Comparison of ENCODE assay signal across 8 mouse cellular contexts in genomic region chr7:111082043-111082821, GRCm38 (mm10). TPM values are rescaled to one million over a fixed set of nuclear protein-coding genes. Genes with fewer than 3 reads are reported as not detected.
A peak's percentile ranks its signal among the peaks of the same experiment; 100 is the strongest.
DNase-seq lines count a peak whose midpoint lies in the region; ATAC-seq and TF ChIP-seq lines count a peak whose summit lies in the region.

No protein-coding gene starts in this region.

- peaks cover 42% of the 10 kb centered on the region for H3K4me1 ChIP-seq in E14TG2a.4 (replicated peaks; ENCODE audit: low read depth, low read length)
- H3K4me1 ChIP-seq in forebrain, embryonic 14.5 days (ENCODE audit: control insufficient read depth, insufficient read depth, low read length) = peaks cover 13% of the 10 kb centered on the region
- peaks cover 29% of the 10 kb centered on the region for H3K4me1 ChIP-seq in liver, embryonic 16.5 days (ENCODE audit: control insufficient read depth, low read depth, low read length)
- peaks cover 22% of the 10 kb centered on the region for H3K4me1 ChIP-seq in neural tube, embryonic 12.5 days
- H3K4me1 ChIP-seq in stomach, postnatal 0 days (replicated peaks; ENCODE audit: control insufficient read depth, insufficient read depth) = 0 out of 2 replicates have a peak, but pooled peaks cover 3% of the 10 kb centered on the region

- peak overlapping the region; percentile 97 for H3K4me3 ChIP-seq in E14TG2a.4 (replicated peaks; ENCODE audit: low read length)
- peak overlapping the region; percentile 100 for H3K4me3 ChIP-seq in forebrain, embryonic 14.5 days (ENCODE audit: low read depth, low read length)
- peak overlapping the region; percentile 100 for H3K4me3 ChIP-seq in liver, embryonic 16.5 days (ENCODE audit: low read depth, low read length)
- H3K4me3 ChIP-seq in neural tube, embryonic 12.5 days = peak overlapping the region; percentile 96
- H3K4me3 ChIP-seq in stomach, postnatal 0 days (ENCODE audit: low read depth, low read length) = peak overlapping the region; percentile 99

- peak; percentile 75 for TF ChIP-seq EP300 in stomach, postnatal 0 days (optimal IDR thresholded peaks at IDR 0.05)

- ATAC-seq in cerebellum, adult (ENCODE audit: insufficient number of reproducible peaks, low FRiP score, low TSS enrichment) = peak; percentile 54
- peak; percentile 72 for ATAC-seq in forebrain, embryonic 14.5 days
- peak; percentile 62 for ATAC-seq in liver, embryonic 16.5 days (ENCODE audit: low read depth)
- peak; percentile 80 for ATAC-seq in neural tube, embryonic 12.5 days (ENCODE audit: low FRiP score, low read depth)
- peak; percentile 80 for ATAC-seq in stomach, postnatal 0 days (ENCODE audit: low FRiP score, low TSS enrichment)

- under 1% methylated on average over 77 of the region's 83 CpGs for WGBS in forebrain, embryonic 14.5 days
- WGBS in large intestine, adult 2 months = under 1% methylated on average over 83 of the region's 83 CpGs
- WGBS in liver, embryonic 16.5 days (ENCODE audit: insufficient replicate concordance) = under 1% methylated on average over 82 of the region's 83 CpGs
- under 1% methylated on average over 81 of the region's 83 CpGs for WGBS in neural tube, embryonic 12.5 days
- WGBS in stomach, postnatal 0 days = under 1% methylated on average over 82 of the region's 83 CpGs

- H3K27me3 ChIP-seq in E14TG2a.4 (ENCODE audit: insufficient read depth, low read length) = no peaks in the 10 kb centered on the region
- H3K27me3 ChIP-seq in forebrain, embryonic 14.5 days (replicated peaks; ENCODE audit: control insufficient read depth, insufficient read depth, low read length) = no peaks in the 10 kb centered on the region
- no peaks in the 10 kb centered on the region for H3K27me3 ChIP-seq in liver, embryonic 16.5 days (ENCODE audit: control insufficient read depth, insufficient read depth, low read depth, low read length)
- H3K27me3 ChIP-seq in neural tube, embryonic 12.5 days (replicated peaks) = no peaks in the 10 kb centered on the region
- H3K27me3 ChIP-seq in stomach, postnatal 0 days (ENCODE audit: control insufficient read depth, insufficient read depth, low read length) = no peaks in the 10 kb centered on the region

- peak overlapping the region; percentile 100 for H3K9ac ChIP-seq in forebrain, embryonic 14.5 days (ENCODE audit: low read length)
- peak overlapping the region; percentile 100 for H3K9ac ChIP-seq in liver, embryonic 16.5 days (ENCODE audit: low read depth, low read length)
- H3K9ac ChIP-seq in neural tube, embryonic 12.5 days = peak overlapping the region; percentile 100
- H3K9ac ChIP-seq in stomach, postnatal 0 days (ENCODE audit: low read length) = peak overlapping the region; percentile 100

- peak overlapping the region; percentile 100 for H3K27ac ChIP-seq in forebrain, embryonic 14.5 days (ENCODE audit: low read depth, low read length)
- H3K27ac ChIP-seq in liver, embryonic 16.5 days (ENCODE audit: low read length) = peak overlapping the region; percentile 98
- peak overlapping the region; percentile 100 for H3K27ac ChIP-seq in neural tube, embryonic 12.5 days
- peak overlapping the region; percentile 100 for H3K27ac ChIP-seq in stomach, postnatal 0 days (replicated peaks)

- H3K36me3 ChIP-seq in E14TG2a.4 (ENCODE audit: insufficient read depth, low read length) = peaks cover 47% of the 10 kb centered on the region
- peaks cover 45% of the 10 kb centered on the region for H3K36me3 ChIP-seq in forebrain, embryonic 14.5 days (ENCODE audit: control insufficient read depth, insufficient read depth, low read length)
- H3K36me3 ChIP-seq in liver, embryonic 16.5 days (ENCODE audit: control insufficient read depth, insufficient read depth) = peaks cover 40% of the 10 kb centered on the region
- H3K36me3 ChIP-seq in neural tube, embryonic 12.5 days = peaks cover 42% of the 10 kb centered on the region
- peaks cover 18% of the 10 kb centered on the region for H3K36me3 ChIP-seq in stomach, postnatal 0 days (ENCODE audit: control insufficient read depth, insufficient read depth, low read length)

- intact Hi-C loops in heart, postnatal 10 days (cut with DNase I) = loop anchor here (2.0 kb wide), 2 partner anchors 67 to 75 kb away; no protein-coding TSS in a partner anchor

- H3K4me2 ChIP-seq in forebrain, embryonic 14.5 days (ENCODE audit: low read length) = peak overlapping the region; percentile 79
- H3K4me2 ChIP-seq in liver, embryonic 16.5 days (ENCODE audit: low read depth, low read length) = peak overlapping the region; percentile 89
- H3K4me2 ChIP-seq in neural tube, embryonic 12.5 days (replicated peaks) = peak overlapping the region; percentile 90
- H3K4me2 ChIP-seq in stomach, postnatal 0 days (replicated peaks; ENCODE audit: low read depth) = peak overlapping the region; percentile 70

- DNase-seq in forebrain, embryonic 14.5 days (ENCODE audit: low spot score) = peak; percentile 92
- peak; percentile 90 to 91 for DNase-seq in heart, postnatal 10 days
- DNase-seq in large intestine, adult 2 months (ENCODE audit: low read depth, low spot score) = peak; percentile 52
- DNase-seq in stomach, postnatal 0 days (ENCODE audit: low spot score) = peak; percentile 90

- no peak for TF ChIP-seq CTCF in E14TG2a.4 (conservative IDR thresholded peaks at IDR 0.05; ENCODE audit: low read length)
- peak; percentile 40; the same call in 1 of the 2 replicates for TF ChIP-seq CTCF in stomach, postnatal 0 days (IDR thresholded peaks at IDR 0.05; ENCODE audit: low read depth)

- H3K9me3 ChIP-seq in E14TG2a.4 (ENCODE audit: low read length) = no peaks in the 10 kb centered on the region
- H3K9me3 ChIP-seq in forebrain, embryonic 14.5 days (replicated peaks; ENCODE audit: control insufficient read depth, low read length) = no peaks in the 10 kb centered on the region
- H3K9me3 ChIP-seq in liver, embryonic 16.5 days (replicated peaks; ENCODE audit: control insufficient read depth, low read length) = no peaks in the 10 kb centered on the region
- no peaks in the 10 kb centered on the region for H3K9me3 ChIP-seq in neural tube, embryonic 12.5 days
- no peaks in the 10 kb centered on the region for H3K9me3 ChIP-seq in stomach, postnatal 0 days (ENCODE audit: control insufficient read depth, low read length)

RNA-seq across cellular contexts. Expression of gene Eif4g2, which starts 0.6 kb away (rescaled TPM):
- polyA plus RNA-seq in forebrain, embryonic 14.5 days (2014; fragmentation: Nextera tagmentation; extraction: Ambion mirVana) = 1,462 and 1,469 TPM in 2 replicates
- 1,000 to 10,000 TPM; 1,033 to 1,045 TPM for total RNA-seq in heart, postnatal 10 days (2021)
- 96.9 and 102 TPM in 2 replicates for polyA plus RNA-seq in large intestine, adult 2 months (2012; rRNA removed)
- 332 and 350 TPM in 2 replicates for polyA plus RNA-seq in liver, embryonic 16.5 days (2015; fragmentation: Nextera tagmentation; extraction: Ambion mirVana)
- polyA plus RNA-seq in neural tube, embryonic 12.5 days (2016; fragmentation: Nextera tagmentation; extraction: Ambion mirVana) = 1,399 and 1,519 TPM in 2 replicates
- polyA plus RNA-seq in stomach, postnatal 0 days (2015; fragmentation: Nextera tagmentation; extraction: Ambion mirVana) = 295 and 312 TPM in 2 replicates

RNA-seq across cellular contexts. Expression of gene Ctr9, which starts 53.5 kb away (rescaled TPM):
- polyA plus RNA-seq in forebrain, embryonic 14.5 days (2014; fragmentation: Nextera tagmentation; extraction: Ambion mirVana) = 62.0 and 71.0 TPM in 2 replicates
- 10 to 100 TPM; 28.6 to 29.2 TPM for total RNA-seq in heart, postnatal 10 days (2021)
- polyA plus RNA-seq in large intestine, adult 2 months (2012; rRNA removed) = 7.2 and 11.1 TPM in 2 replicates
- 22.9 and 24.7 TPM in 2 replicates for polyA plus RNA-seq in liver, embryonic 16.5 days (2015; fragmentation: Nextera tagmentation; extraction: Ambion mirVana)
- polyA plus RNA-seq in neural tube, embryonic 12.5 days (2016; fragmentation: Nextera tagmentation; extraction: Ambion mirVana) = 100 and 102 TPM in 2 replicates
- polyA plus RNA-seq in stomach, postnatal 0 days (2015; fragmentation: Nextera tagmentation; extraction: Ambion mirVana) = 22.4 and 26.4 TPM in 2 replicates

Comparison
In these comparisons a context has a peak if more than half of its experiments do, and no peak if none do; other contexts are left out.
1. Peak in every context shown above with its lines: DNase-seq, ATAC-seq, H3K4me3 ChIP-seq and H3K27ac ChIP-seq.